Mouse (Mus musculus) urinary bladder, postnatal 10 days (tissue): ENCODE data around the gene Cavin1.

Source experiments
- DNase-seq: peaks from one replicate; pipeline ENCODE4 v3.0.0; 2022; ENCODE audit warnings: low spot score

Cavin1 gene

DNA sequence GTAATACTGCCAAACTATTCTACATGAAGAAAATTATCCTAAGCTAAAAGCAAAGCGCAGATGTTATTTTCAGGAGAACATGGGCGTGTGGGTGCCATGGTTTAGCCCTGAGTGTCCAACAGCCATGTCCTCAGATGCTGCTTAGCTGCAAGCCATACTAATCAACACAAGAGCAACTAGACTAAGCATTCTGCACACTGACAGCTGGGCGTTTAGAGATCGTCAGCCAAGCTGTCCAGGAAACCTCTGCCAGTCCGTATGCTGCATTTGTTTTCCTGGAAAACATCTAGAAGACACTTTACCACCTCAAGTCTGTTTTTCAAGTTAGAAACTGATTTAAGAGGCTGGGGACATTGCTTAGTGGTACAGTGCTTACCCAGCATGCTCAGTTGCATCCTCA lies 56.3 kb downstream of the Cavin1 start:
- DNase-seq = no peak

DNA sequence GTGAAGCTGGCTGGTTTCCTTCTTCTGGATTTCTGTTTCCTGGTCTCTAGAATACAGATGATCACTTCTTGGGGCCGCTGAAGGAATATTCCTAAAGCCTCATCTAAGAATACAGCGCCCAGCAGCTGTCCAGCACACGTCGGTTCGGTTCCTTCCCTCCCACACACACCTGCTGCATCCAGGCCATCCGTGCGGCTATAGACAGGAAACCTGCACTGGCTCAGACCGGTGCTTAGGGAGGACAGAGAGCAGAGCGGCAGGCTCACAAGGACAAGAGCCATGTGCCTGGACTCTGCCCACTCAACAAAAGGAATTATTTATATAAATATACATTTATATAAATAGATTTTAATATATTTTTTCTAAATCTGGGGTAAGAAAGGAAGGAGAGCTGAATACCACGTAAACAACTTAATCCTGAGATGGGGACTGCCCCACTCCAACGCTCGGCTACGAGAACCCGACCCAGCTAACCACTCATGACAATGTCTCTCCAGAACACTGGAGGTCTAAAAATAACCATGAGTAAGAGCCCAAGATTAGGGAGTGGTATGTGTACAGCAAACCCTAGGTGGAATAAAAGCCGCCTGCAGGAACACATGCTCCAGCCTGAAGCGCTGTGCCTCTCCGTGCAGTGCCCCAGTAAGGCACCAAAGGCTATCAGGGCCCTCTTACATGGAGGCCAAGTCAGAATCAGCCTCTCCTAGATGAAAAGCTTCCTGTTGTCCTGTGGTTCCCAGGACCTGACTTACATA lies 58.1 kb downstream of the Cavin1 start:
- DNase-seq = no peak

DNA sequence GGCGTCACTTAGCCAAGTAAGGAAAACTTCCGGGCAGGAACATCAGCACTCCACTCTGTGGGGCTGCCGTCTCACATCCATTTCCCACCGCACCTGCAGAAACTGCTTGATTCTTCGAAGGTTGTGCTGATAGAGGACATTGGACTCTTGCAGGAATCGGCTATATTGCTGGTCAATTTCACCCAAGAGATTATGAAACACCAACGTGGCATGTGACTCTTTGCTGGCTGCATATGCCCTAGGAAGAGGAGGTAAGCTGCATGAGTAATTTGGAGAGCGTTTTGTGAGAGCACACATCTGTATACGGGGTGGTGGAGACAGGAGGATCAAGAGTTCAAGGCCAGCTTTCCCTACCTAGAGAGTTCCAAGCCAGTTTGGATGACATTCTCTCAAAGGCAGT lies 62.1 kb downstream of the Cavin1 start:
- no peak for DNase-seq

DNA sequence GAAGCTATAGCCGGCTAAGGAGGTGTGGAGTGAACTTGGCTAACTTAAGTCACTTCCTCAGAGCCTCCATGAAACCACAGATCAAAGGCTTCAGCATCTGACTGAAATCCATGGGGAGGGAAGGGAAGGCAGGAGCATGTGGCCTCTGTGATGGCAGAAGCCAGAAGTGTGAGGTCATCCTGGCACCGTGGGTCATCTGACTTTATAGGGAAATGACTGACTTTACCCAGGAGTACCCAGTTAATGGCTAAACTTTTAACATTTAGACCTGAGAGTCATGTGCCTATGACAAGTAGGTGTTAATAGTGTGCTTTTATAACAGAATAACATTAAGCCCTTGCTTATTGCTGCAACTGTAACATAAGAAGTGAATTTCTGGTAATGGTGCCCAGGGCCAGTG lies 62.6 kb downstream of the Cavin1 start:
- DNase-seq = no peak

DNA sequence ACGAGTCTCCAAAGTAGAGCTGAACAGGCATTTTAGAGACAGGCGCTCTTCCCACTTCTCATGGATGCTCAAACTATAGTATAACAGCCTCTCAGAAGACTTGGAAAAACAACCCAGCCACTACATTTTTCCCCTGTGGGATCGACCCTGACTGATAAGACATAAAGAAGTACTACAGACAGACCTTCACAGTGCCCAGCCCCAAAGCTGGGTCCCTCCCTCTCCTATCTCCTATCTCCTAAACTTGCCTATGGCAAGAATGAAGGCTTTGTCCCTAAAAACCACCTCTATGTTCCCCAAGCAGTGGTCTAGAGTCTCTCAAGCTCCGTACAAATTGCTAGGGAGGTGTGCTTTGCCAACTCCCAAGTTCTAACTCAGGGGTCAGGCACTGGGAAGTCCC lies 63.8 kb downstream of the Cavin1 start:
- DNase-seq = no peak
